Mouse (Mus musculus) hindlimb bud, embryonic 11.5 days (tissue): ENCODE measurements around the gene Ikzf4.

Experiments
- DNase-seq: peaks from one replicate; pipeline ENCODE4 v3.0.0-alpha.2; 2012; ENCODE audit warnings: low read depth, low spot score; ENCODE audit errors: extremely low spot score

Ikzf4 gene

DNA sequence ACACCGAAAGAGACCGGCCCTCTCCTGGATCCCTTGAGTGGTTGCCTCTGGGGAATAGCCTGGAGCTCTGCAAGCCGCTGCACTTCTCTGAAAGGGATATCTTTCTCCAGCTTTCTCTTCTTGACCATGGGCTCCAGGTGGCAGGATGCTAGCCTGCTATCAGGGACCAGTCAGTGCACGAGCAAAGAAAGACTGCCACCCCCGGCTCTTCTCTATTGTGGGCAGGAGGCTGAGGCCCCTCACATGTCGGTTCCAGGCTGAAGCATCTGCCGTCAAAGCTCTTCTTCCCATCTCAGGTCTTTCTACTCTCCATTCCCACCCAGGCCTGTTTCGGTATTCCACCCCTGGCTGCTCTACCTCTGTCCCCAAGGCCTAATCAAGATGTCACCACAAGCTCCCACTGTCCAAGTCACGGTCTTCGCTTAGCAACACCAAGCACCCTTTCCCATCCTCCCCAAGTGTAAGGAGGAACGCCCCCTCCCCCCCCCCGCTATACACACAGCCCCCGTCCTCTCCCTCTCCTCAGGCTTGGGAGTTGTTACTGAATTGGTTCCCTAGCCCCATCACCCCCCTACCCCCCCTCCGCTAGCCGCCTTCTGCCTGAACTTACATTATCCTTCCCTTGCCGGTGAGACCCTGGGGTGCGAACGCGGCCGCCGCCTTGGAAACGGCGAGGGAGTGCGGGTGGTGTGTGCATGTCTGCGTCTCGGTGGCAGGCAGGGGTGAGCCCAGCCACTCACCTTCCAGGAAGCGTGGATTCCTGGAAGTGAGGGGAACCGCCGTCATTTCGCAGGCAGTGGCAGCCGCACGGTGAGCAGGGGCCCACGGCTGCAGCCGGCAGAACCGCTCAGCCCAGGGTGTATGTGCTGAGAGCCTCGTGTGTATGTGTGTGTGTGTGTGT is at the start of gene Ikzf4:
Gene Ikzf4 (minus strand): TSS at position 881 of the 901 bp plus-strand sequence.
- DNase-seq, result no peak

- no peak for DNase-seq
Observed at GRCm38 (mm10) chr10:128695411-128695991, 49.7 kb upstream of the Ikzf4 start.

DNA sequence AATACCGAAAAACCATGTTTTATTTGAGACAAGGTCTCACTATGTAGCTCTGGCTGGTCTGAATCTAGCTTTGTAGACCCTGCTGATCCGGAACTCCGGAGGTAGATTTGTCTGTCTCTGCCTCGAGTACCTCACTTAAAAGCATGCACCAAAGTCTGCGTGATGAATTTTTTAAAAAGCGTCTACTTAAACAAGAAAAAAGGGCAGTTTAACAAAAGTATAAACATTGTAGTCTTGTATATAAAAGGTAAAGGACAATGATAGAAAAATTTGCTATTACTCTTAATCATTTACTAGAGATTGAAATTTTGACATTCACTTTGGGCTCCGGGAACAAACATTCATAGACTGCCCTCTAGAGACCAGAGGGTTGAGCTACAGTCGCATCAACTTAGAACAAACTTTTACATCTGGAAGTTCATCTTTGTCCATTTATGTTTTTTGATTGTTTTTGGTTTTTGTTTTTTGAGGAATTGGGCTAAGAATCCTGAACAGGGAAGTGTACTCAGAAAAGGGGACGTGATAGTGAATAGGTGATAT is 28.7 kb upstream of the Ikzf4 start:
- no peak for DNase-seq

DNA sequence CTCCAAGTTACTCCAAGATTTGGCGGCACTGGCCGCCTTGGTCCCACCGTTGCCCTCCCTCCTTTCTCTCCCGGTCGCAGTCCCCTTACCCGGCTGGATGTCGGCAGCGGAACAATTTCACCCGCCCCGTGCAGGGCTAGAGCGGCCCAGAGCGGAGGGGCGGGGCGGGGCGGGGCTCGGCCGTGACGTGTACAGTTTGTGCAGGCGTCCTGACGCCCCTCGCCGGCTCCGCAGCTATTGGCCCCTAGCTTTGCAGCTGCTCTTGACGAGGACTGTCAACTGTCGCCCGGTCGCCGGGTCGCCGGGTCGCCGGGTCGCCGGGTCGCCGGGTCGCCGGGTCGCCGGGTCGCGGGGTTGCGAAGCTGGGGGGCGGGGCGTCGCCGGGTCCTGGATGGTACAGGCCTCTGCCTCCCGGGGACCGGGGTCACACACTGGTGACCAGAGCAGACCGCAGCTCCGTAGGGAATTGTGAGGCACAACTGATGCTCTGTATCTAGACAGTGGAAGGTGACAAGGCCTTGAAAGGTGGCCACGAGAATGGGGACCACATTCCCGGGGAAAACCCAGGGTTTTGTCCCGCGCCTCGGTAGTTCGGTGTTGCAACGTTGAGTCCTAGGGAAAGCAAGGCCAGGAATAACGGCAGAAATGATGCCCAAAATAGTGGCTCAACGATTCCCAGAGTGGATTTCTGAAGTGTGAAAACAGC is 28.1 kb upstream of the Ikzf4 start, which contains the start of gene Suox:
Gene Suox (minus strand): TSS at position 311 of the 706 bp plus-strand sequence.
- no peak for DNase-seq

DNA sequence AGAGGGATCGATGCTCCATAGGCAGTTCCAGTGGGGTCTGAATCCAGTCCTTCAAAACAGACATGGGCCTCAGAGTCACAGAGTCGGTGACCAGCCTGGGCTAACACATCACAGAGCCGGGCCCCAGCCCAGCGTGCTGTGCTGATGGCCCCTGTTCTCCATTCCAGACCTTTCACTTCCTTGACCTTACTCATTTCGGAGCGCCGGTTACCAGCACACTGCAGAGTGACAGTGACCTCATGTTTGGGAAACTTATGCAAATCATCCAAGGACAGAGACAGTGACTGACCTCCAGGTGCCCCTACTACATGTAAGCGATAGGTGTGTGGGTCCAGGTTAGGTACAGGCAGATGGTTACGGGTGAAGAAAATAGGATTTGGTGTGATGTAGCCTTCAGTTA is 25.4 kb upstream of the Ikzf4 start:
- DNase-seq, result no peak

- no peak for DNase-seq
Observed at GRCm38 (mm10) chr10:128668790-128669672, 23.2 kb upstream of the Ikzf4 start.

GRCm38 (mm10) chr10:128665806-128666205 is 20.0 kb upstream of the Ikzf4 start:
- DNase-seq, result no peak

- no peak for DNase-seq
Observed at GRCm38 (mm10) chr10:128665307-128665706, 19.5 kb upstream of the Ikzf4 start.

DNA sequence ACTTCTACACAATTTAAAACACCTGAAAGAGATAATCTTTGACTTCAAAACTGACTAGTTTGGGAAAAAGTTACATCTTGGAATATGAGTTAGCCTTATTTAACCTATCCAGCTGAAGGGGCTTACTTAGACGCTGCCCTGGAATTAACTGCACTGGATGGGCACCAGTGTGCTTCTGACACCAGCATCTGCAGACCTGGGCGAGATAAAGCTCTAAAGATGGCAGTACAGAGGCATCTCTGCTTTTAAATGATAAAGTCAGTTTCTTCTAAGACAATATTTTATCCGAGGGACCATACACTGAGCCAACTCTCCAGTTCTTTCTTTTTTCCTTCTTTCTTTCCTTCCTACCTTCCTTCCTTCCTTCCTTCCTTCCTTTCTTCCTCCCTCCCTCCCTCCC is 19.0 kb upstream of the Ikzf4 start:
- no peak for DNase-seq

- DNase-seq, result no peak
Observed at GRCm38 (mm10) chr10:128663441-128664220, 17.8 kb upstream of the Ikzf4 start.

- no peak for DNase-seq
Observed at GRCm38 (mm10) chr10:128662465-128662864, 16.7 kb upstream of the Ikzf4 start.

- DNase-seq, result no peak
Observed at GRCm38 (mm10) chr10:128659490-128659889, 13.7 kb upstream of the Ikzf4 start.

DNA sequence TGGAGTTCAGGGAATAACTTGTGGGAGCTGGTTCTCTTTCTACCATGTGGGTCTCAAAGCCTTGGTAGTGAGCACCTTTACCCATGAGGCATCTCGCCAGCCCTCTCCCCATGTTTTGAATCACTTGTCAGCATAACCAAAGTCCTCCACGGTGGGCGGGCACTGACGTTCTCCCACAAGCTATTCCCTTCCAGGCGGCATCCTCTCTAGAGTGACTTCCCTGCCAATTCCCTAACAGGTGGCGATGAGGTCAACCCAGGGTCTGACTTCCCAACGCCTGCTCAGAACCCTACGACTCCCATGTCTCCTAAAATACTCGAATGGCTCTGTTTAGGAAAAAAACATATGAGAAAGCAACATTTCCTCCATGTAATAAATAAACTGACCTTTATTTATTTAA is 12.1 kb upstream of the Ikzf4 start:
- no peak for DNase-seq

- DNase-seq, result no peak
Observed at GRCm38 (mm10) chr10:128656731-128657130, 10.9 kb upstream of the Ikzf4 start.

GRCm38 (mm10) chr10:128655254-128655653 is 9.5 kb upstream of the Ikzf4 start:
- DNase-seq, result no peak

- DNase-seq, result no peak
Observed at GRCm38 (mm10) chr10:128653866-128654265, 8.1 kb upstream of the Ikzf4 start.

DNA sequence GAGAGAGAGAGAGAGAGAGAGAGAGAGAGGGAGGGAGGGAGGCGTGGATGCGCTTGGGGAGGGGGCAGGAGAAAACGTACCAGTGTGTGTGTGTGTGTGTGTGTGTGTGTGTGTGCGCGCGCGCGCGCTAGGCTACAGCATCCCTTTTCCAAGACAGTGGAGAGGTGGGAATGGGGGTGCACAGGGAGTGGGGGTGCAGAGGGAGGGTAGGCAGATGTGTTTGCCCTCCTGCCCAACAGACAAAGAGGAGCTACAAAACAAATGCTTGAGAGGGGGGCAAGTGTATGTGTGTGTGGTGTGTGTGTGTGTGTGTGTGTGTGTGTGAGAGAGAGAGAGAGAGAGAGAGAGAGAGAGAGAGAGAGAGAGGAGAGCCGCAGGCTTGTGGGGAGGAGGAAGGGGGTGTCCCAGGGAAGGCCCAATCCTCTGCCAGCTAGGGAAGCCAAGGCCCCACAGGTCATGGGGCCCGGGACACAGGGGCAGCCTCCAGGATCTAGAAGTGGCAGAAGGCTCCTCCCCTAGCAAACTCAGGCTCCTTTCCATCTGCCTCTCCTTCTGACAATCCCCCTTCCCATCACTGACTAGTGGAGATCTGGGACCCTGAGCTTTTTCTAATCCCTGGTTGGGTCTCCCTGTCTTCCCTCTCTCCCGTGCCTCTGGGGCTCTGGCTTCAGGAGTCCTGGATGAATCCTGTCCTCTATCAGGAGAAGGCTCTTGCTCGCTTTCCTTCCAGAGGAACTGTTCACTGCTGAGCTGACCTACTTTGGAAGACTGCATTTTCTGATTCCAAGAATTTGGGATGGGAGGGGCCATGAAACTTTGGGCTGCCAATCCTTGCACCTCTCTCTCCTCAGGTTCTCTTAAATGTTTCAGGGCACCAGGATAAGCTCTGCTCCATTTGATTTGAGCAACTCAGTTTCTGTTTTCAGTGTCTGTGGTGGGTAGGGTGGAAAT is 623 bp upstream of the Ikzf4 start:
- no peak for DNase-seq

DNA sequence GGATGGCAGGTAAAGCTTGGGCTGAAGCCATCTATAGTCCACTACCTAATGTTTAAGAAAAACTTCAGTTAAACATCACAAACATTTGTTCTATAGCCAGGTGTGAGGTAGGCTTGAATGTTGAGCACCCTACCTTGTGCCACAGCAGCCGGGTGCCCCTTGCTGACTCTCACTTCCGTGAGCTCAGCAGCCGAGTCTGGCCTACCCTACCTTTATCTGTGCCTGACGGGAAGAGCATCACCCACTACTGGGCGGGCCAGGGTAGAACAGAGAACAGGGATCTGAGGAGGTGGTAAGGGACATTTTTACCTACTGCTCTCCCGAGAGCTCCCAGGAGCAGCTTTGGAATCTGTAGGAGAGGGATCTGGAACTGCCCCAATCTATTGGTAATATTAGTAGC is 3.0 kb downstream of the Ikzf4 start:
- no peak for DNase-seq

DNA sequence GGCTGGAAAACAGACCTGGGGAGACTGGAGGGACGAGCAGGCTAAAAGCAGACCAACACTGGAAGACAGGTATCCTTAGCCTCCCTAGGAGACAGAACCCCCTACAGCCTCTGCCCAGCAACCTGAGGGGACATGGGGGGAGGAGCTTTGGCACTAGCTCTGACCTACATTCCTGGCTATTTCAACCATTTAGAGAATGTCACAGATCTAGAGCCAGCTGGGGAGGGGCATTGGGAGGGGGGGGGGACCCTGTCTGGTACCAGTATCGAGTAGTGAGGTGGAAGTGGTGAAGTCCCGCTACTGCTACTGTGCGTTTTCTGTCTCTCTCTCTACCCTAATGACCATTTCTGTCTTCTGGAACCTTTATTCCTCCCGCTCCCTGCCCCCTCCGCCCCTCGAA is 3.9 kb downstream of the Ikzf4 start:
- DNase-seq, result no peak
